Mouse (Mus musculus) forebrain, embryonic 10.5 days (tissue): ENCODE results near the gene Slc22a15. TPM values are rescaled to one million over a fixed set of nuclear protein-coding genes. Genes with fewer than 3 reads are reported as not detected.

Source experiments
- DNase-seq: peaks from one replicate; pipeline ENCODE4 v3.0.0-alpha.2; 2017; ENCODE audit warnings: low spot score; ENCODE audit errors: extremely low spot score
- H3K27ac ChIP-seq: fragments of 300-500 bp; sonication (generic); 2 replicates; pipeline ENCODE4 v1.5.1; 2016; ENCODE audit warnings: mild to moderate bottlenecking
- H3K27me3 ChIP-seq: fragments of 300-500 bp; sonication (generic); 2 replicates; pipeline ENCODE4 v1.6.1; 2016; ENCODE audit warnings: mild to moderate bottlenecking; ENCODE audit not compliant: poor library complexity, severe bottlenecking
- H3K36me3 ChIP-seq: fragments of 300-500 bp; sonication (generic); replicated peaks from 2 replicates; pipeline ENCODE4 v1.6.1; 2016; ENCODE audit warnings: mild to moderate bottlenecking, moderate library complexity
- H3K4me1 ChIP-seq: fragments of 300-500 bp; sonication (generic); 2 replicates; pipeline ENCODE4 v1.6.1; 2016
- H3K4me3 ChIP-seq: fragments of 300-500 bp; sonication (generic); 2 replicates; pipeline ENCODE4 v1.5.1; 2016; ENCODE audit warnings: mild to moderate bottlenecking, moderate library complexity
- H3K9me3 ChIP-seq: fragments of 300-500 bp; sonication (generic); 2 replicates; pipeline ENCODE4 v1.6.1; 2016; ENCODE audit warnings: mild to moderate bottlenecking, moderate library complexity
- WGBS: fragments of 180-500 bp; shearing (Covaris S2); methylation state at CpG from one replicate; pipeline ENCODE4 v1.1.7; 2016; 5-methylcytosine and 5-hydroxymethylcytosine counted together
- polyA plus RNA-seq: library from polyadenylated mRNA; unstranded; fragments of >200 nt; fragmentation: Nextera tagmentation; extraction: Ambion mirVana; gene quantifications from 2 replicates; pipeline ENCODE4 v1.2.1, GENCODE M21; 2016

The Slc22a15 gene
- polyA plus RNA-seq: 2.6 and 3.7 TPM in 2 replicates

DNA sequence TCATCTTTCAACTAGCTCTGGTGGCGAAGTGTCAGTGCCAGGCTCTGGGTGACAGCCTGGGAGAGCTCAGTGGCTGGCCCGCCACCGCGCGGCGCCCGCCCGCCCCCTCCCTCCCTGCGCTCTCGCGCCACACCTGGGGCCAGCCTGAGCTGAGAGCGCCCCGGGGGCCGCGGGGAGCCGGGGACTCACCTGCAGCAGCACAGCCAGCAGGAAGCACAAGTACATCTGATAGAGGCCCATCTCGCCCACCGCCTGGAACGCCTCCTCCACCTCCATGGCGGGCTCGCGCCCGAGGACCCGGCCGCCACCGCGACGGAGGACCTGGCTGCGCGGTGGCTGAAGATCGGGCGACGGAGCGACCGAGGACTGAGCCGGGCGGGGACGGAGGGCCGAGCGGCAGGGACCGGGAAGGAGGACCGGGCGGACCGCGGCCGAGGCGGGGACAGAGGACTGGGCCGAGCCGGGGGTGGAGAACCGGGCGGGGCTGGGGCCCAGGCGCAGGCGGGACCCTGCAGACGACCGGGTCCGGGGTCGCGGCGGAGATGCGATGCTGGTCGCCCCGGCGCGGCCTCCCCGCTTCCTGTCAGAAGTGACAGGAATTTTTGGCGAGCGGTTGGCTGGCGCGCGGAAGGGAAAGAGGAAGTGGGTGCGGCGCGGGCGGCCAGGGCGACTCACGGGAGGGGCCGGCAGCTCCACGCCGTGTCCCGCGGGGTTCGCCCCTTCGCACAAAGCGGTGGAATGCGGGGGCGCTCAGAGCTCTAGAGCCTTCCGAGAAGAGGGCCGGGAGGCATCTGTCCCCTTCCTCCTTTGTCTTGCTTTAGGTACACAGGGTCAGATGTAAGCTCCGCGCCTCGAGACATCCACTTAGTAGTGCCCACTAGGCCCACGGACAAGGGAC is at the start of gene Slc22a15:
Slc22a15 (minus strand) TSS at position 611 of the 898 bp plus-strand sequence.
- under 1% methylated on average over 92 of the region's 92 CpGs for WGBS
- H3K4me3 ChIP-seq: peak within 1 kb of the TSS; percentile 87
- no peaks in the 10 kb centered on the region for H3K36me3 ChIP-seq
- peaks cover 33% of the 10 kb centered on the region for H3K27me3 ChIP-seq
- DNase-seq: peak; percentile 61
- no peaks in the 10 kb centered on the region for H3K9me3 ChIP-seq
- H3K27ac ChIP-seq: peak within 1 kb of the TSS; percentile 92
- peaks cover 27% of the 10 kb centered on the region for H3K4me1 ChIP-seq

DNA sequence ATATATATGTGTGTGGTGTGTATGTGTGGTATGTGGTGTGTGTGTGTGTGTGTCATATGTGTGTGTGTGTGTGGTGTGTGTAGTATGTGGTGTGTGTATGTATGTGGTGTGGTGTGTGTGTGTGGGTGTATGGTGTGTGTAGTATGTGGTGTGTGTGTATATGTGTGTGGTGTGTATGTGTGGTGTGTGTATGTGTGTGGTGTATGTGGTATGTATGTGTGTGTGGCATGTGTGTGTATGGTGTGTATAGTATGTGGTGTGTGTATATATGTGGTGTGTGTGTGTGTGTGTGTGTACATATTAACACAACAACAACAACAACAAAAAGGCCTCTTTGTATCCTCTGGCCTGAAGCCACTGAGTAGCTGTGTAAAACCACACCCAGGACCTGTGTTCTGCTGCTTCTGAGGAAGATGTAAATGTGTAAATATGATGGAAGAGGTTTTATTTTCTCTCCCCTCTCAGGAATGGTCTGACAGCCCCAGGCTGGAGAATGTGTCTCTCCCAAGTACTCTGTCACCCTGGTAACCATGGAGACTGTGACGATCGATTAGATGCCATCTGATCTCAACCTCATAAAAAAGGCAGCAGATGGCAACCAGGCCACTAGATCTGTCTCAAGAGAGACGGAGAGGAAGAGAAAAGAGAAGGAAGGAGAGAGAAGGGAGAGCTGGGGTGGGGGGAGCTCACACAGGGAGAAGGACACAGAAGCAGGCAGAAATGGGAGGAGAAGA is 42.7 kb upstream of the Slc22a15 start:
- H3K27ac ChIP-seq: peak overlapping the region; percentile 65
- no peak overlapping the region for H3K4me3 ChIP-seq
- H3K27me3 ChIP-seq: peaks cover 11% of the 10 kb centered on the region
- 51% methylated on average over 3 of the region's 3 CpGs for WGBS
- H3K36me3 ChIP-seq: no peaks in the 10 kb centered on the region
- H3K9me3 ChIP-seq: no peaks in the 10 kb centered on the region
- peaks cover 31% of the 10 kb centered on the region for H3K4me1 ChIP-seq
- DNase-seq: no peak

DNA sequence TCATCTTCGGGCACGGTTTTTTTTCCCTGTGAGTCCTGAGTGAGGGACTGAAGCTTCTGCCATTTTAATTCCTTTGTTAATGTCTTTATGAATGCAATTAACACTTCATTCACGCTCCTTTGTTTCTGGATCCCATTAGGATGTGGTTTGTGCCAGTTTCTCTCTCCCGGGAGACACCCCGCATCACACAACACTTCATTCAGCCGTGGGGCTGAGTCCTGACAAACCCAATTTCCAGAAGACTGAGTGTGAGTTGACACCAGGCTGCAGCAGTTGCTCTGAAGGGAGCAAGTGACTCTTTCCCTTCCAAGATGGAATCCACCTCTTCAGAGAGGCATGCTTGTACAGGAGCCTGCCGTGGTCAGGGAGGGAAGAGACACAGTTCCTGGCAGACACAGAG is 40.1 kb upstream of the Slc22a15 start:
- Histone ChIP-seq H3K4me3 (no peak overlapping the region), H3K27ac (no peak overlapping the region), H3K4me1 (peaks cover 36% of the 10 kb centered on the region), H3K27me3 (peaks cover 11% of the 10 kb centered on the region), H3K36me3 (no peaks in the 10 kb centered on the region), H3K9me3 (no peaks in the 10 kb centered on the region)
- DNase-seq: no peak
- WGBS: 60% methylated on average over 7 of the region's 7 CpGs

DNA sequence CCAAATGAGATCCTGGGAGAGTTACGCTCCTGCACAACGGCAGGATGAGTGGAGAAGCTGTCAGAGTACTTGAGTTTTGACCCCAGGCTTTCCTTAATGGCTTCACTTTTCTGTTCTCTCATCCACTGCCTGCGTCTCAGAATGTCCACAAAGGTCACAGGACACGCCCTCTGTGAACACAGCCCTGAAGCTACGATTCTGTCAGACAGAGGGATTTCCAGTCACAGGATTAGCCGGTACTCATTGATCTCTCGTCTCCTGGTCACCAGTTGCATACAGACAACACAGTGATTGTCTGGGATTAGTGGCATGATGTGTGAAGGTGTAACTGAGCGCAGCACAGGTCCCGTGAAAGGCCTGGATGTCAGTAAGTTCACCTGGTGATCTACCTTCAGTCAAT is 39.2 kb upstream of the Slc22a15 start:
- Histone ChIP-seq H3K9me3 (no peaks in the 10 kb centered on the region), H3K4me1 (peaks cover 36% of the 10 kb centered on the region), H3K4me3 (no peak overlapping the region), H3K27ac (no peak overlapping the region), H3K27me3 (peaks cover 11% of the 10 kb centered on the region), H3K36me3 (no peaks in the 10 kb centered on the region)
- 11% methylated on average over 9 of the region's 9 CpGs for WGBS
- peak; percentile 42 for DNase-seq

DNA sequence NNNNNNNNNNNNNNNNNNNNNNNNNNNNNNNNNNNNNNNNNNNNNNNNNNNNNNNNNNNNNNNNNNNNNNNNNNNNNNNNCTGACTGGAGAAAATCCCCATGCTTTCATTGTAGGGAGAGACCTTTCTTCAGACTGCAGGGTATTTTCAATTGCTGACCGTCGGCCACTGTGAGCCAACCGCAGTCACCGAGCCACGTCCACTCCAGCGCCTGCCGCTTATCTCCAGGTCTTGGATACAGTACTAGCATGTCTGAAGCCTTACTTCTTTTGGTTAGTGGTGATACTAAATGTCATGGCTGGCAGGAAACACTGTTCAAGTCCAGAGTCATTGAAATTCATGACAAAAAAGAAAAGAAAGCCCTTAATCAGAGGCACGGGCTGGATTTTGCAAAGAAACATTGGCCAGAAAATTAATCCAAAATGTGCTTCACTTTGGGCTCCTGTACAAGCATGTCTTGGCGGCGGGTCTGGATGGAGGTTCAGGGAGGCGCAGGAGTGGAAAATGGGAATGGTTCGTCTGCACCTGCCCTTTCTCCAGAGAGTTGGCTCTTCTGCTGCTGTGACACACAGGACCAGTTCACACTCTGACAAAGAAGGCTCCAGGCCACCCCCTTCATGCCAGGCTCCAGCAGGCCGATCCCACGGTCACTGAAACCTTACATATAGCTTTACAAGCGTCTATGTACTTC is 37.0 kb upstream of the Slc22a15 start:
- Histone ChIP-seq H3K27me3 (peaks cover 11% of the 10 kb centered on the region), H3K4me1 (peaks cover 25% of the 10 kb centered on the region), H3K27ac (no peak overlapping the region), H3K36me3 (no peaks in the 10 kb centered on the region), H3K9me3 (no peaks in the 10 kb centered on the region), H3K4me3 (no peak overlapping the region)
- 92% methylated on average over 15 of the region's 15 CpGs for WGBS
- DNase-seq: no peak

DNA sequence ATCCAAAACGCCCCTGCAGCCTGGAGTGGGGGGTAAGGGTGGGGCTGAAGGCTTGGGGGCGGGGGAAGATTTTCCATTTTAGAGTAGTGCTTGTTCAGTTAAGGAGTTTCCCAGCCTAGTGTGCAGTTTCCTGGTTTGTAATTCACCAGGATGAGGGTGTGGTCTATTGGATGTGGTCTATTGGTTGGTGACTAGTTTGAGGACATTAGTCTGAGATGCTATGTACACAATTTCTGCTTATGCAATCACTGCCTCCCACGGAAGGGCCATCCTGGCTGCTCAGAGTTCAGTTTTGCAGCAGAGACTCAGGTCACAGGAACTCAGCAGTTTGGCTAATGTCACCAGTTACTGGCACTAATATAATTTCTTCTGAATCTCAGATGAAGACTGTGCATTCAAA is 33.8 kb upstream of the Slc22a15 start:
- DNase-seq: no peak
- Histone ChIP-seq H3K4me3 (no peak overlapping the region), H3K9me3 (no peaks in the 10 kb centered on the region), H3K36me3 (no peaks in the 10 kb centered on the region), H3K4me1 (peaks cover 7% of the 10 kb centered on the region), H3K27ac (no peak overlapping the region), H3K27me3 (no peaks in the 10 kb centered on the region)
- WGBS: 78% methylated on average over 3 of the region's 3 CpGs

DNA sequence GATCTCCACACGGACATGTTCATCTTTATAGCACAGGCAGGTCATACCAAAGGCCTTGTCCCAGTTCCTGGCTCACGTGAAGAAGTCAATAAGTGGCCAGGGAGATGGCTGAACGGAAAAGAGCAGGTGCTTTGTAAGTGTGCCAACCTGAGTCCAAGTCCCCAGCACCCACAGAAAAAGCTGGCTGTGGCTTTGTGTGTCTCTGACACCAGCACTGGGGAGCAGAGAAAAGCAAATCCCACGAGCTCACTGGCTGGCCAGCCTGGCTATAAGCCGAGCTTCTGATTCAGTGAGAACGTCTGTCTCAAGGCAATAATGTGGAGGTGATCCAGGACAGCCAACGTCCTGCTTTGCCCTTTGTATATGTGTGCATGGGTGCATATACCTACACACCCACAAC is 29.3 kb upstream of the Slc22a15 start:
- H3K4me1 ChIP-seq: peaks cover 9% of the 10 kb centered on the region
- no peaks in the 10 kb centered on the region for H3K36me3 ChIP-seq
- no peak overlapping the region for H3K27ac ChIP-seq
- H3K9me3 ChIP-seq: no peaks in the 10 kb centered on the region
- DNase-seq: no peak
- H3K4me3 ChIP-seq: no peak overlapping the region
- 85% methylated on average over 7 of the region's 7 CpGs for WGBS
- H3K27me3 ChIP-seq: no peaks in the 10 kb centered on the region

DNA sequence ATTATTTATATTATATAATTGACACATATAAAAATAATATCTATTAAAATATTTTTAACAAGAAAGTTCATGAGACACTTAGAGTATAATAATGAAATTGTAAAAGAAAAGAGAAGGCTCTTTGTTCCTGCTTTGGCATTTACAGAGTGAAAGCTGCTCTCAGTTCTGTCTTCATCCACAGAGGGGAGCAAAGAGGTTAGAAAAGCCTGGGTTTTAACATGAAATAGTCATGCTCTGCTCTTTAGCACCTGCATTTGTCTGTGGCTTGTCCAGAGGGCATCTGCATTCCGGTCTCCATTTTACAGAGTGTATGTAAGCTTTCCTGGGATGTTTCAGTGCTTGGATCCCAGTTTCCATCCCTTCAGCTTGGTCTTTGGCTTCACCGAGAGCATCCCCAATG is 28.3 kb upstream of the Slc22a15 start:
- H3K36me3 ChIP-seq: no peaks in the 10 kb centered on the region

DNA sequence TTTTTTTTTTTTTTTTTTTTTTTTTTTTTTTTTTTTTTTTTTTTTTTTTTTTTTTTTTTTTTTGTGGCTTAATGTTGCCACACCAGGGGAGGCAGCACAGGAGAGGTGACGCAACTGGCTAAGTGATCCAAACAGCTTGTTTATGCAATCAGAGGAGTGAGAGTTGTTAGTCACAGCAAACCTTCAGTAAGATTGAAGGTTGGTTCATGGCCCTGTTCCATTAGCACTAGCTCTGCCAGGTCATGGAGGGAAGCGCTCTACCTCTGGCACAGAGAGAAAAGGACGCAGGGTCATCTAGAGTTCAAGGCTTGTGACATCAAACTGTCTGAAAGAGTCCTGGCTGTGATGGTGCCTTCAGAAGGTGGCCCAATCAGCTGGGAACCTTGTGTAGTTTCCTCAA is 24.3 kb upstream of the Slc22a15 start:
- 75% methylated on average over 3 of the region's 3 CpGs for WGBS
- Histone ChIP-seq H3K4me1 (peaks cover 12% of the 10 kb centered on the region), H3K27me3 (no peaks in the 10 kb centered on the region), H3K36me3 (no peaks in the 10 kb centered on the region), H3K27ac (no peak overlapping the region), H3K4me3 (no peak overlapping the region), H3K9me3 (no peaks in the 10 kb centered on the region)
- no peak for DNase-seq

More for the DNA sequence above, 28.3 kb upstream of the Slc22a15 start:
- WGBS: 89% methylated on average over 2 of the region's 2 CpGs
- H3K27me3 ChIP-seq: no peaks in the 10 kb centered on the region
- H3K4me3 ChIP-seq: no peak overlapping the region
- H3K9me3 ChIP-seq: no peaks in the 10 kb centered on the region
- no peak overlapping the region for H3K27ac ChIP-seq
- H3K4me1 ChIP-seq: peaks cover 9% of the 10 kb centered on the region
- DNase-seq: no peak

DNA sequence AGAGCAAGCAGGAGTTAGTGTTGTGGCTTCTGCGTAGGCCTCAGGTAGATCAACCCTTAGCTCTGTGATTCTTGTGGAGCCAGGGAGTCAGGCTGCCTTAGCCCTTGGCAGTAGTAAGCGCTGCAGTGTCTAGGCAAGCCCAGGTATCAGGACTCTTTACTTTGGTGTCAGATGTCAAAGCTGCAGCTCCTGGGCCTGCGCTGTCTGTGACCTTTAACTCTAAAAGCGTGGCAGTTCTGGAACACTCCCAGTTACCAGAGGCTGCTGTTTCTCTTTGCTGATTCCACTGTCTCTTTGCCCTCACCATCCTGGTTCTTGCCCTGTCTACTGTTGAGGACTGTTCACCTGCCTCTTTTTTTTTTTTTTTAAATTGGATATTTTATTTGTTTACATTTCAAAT is 23.0 kb upstream of the Slc22a15 start:
- Histone ChIP-seq H3K36me3 (no peaks in the 10 kb centered on the region), H3K4me3 (no peak overlapping the region), H3K9me3 (no peaks in the 10 kb centered on the region), H3K27ac (no peak overlapping the region), H3K27me3 (no peaks in the 10 kb centered on the region), H3K4me1 (peaks cover 12% of the 10 kb centered on the region)
- 73% methylated on average over 4 of the region's 4 CpGs for WGBS
- no peak for DNase-seq

DNA sequence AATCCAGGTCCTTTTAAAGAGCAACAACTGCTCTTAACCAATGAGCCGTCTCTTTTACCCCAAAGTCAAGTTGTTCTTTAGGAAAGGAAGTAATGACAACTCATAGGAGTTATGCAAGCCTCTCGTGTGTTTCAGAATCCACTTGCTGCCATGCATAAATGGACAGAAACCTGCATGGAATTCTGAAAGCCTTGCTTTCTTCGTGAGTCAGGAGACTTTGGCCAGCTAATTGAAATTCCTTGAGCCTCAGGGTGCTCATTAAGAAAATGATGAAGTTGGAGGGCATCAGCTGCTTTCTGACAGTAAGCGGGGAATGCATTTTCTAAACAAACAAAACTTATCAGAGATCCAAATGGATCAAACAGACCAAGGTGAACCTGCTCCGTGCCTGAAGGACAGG is 21.0 kb upstream of the Slc22a15 start:
- 81% methylated on average over 5 of the region's 5 CpGs for WGBS
- Histone ChIP-seq H3K4me3 (no peak overlapping the region), H3K27ac (no peak overlapping the region), H3K4me1 (peaks cover 6% of the 10 kb centered on the region; the same call in 1 of the 2 replicates), H3K9me3 (no peaks in the 10 kb centered on the region), H3K36me3 (no peaks in the 10 kb centered on the region), H3K27me3 (no peaks in the 10 kb centered on the region)
- DNase-seq: no peak

DNA sequence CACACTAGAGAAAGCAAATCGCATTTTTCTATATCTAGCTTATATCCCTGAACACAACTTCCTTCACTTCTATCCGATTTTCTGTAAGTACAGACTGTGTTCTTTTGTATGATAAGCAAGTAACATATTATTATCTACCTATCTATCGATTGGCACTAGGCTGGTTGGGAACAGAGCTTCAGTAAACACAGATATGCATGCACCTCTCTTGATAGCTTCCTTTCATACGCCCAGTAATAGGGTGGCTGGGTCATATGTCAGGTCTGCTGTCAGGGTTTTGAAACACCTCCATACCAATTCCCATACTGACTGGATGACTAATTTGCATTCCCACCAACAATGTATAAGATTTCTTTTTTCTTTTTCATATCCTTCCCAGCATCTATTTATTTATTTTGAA is 16.2 kb upstream of the Slc22a15 start:
- Histone ChIP-seq H3K4me1 (peaks cover 9% of the 10 kb centered on the region; the same call in 1 of the 2 replicates), H3K36me3 (no peaks in the 10 kb centered on the region), H3K27me3 (no peaks in the 10 kb centered on the region), H3K4me3 (no peak overlapping the region), H3K9me3 (no peaks in the 10 kb centered on the region), H3K27ac (no peak overlapping the region)
- DNase-seq: no peak
- 84% methylated on average over 4 of the region's 4 CpGs for WGBS
